Mouse (Mus musculus) forebrain, embryonic 16.5 days (tissue): Measurements from ENCODE around the gene Ap1g2. TPM values are rescaled to one million over a fixed set of nuclear protein-coding genes. Genes with fewer than 3 reads are reported as not detected.

ENCODE experiments used
- ATAC-seq: fragments of 200-750 bp; cut with Nextera tagmentation; 2 replicates; pipeline ENCODE4 v1.8.0; 2017; ENCODE audit warnings: mild to moderate bottlenecking, moderate library complexity
- H3K27ac ChIP-seq: fragments of 300-500 bp; sonication (generic); 2 replicates; pipeline ENCODE4 v1.5.1; 2014; ENCODE audit warnings: low read length, control low read depth
- H3K27me3 ChIP-seq: fragments of 300-500 bp; sonication (generic); replicated peaks from 2 replicates; pipeline ENCODE4 v1.6.1; 2014; ENCODE audit warnings: low read length; ENCODE audit not compliant: control insufficient read depth, insufficient read depth
- H3K36me3 ChIP-seq: fragments of 300-500 bp; sonication (generic); 2 replicates; pipeline ENCODE4 v1.6.1; 2014; ENCODE audit not compliant: control insufficient read depth, insufficient read depth
- H3K4me1 ChIP-seq: fragments of 300-500 bp; sonication (generic); replicated peaks from 2 replicates; pipeline ENCODE4 v1.6.1; 2014; ENCODE audit warnings: low read length; ENCODE audit not compliant: control insufficient read depth, insufficient read depth
- H3K4me2 ChIP-seq: fragments of 300-500 bp; sonication (generic); 2 replicates; pipeline ENCODE4 v1.6.1; 2014; ENCODE audit warnings: mild to moderate bottlenecking, low read length, control low read depth
- H3K4me3 ChIP-seq: fragments of 300-500 bp; sonication (generic); replicated peaks from 2 replicates; pipeline ENCODE4 v1.5.1; 2014; ENCODE audit warnings: mild to moderate bottlenecking, low read length, control low read depth
- H3K9ac ChIP-seq: fragments of 300-500 bp; sonication (generic); replicated peaks from 2 replicates; pipeline ENCODE4 v1.6.1; 2014; ENCODE audit warnings: low read depth, low read length, control low read depth
- H3K9me3 ChIP-seq: fragments of 300-500 bp; sonication (generic); 2 replicates; pipeline ENCODE4 v1.6.1; 2016; ENCODE audit warnings: low read length; ENCODE audit not compliant: control insufficient read depth
- WGBS: fragments of 180-500 bp; shearing (Covaris S2); extraction: QIAGEN DNeasy Blood & Tissue Kit; methylation state at CpG from one replicate; pipeline ENCODE4 v1.1.7; 2014; 5-methylcytosine and 5-hydroxymethylcytosine counted together
- polyA plus RNA-seq: library from polyadenylated mRNA; unstranded; fragments of >200 nt; fragmentation: Nextera tagmentation; extraction: Ambion mirVana; gene quantifications from 2 replicates; pipeline ENCODE4 v1.2.1, GENCODE M21; 2015

Ap1g2 gene
- polyA plus RNA-seq, 1 experiment from 2014 or later = 16.5 TPM

DNA sequence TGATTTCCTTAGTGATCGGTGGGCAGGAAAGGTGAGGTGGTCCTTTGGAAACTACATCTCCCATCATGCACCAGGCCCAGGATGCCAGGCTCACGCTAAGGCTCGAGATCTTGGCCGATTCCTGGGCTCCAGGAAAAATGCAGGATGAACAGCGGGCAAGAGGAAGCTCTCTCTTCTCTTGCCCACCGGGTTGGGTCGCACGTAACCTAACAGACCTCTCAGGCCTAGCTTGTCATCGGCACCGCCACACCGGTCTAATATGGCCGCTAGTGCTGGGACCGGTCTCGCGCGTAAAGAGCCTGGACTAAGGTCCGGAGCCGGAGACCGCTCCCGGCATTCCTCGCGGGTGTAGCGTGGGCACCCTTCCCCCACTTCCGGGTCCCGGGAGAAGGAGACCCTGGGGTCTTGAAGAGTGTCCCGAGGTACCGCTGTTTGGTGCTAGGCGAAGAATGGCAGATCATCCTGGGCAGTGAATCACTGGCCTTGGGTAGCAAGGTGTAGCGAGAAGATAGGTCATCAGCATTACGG lies 11.6 kb downstream of the Ap1g2 start, which contains the start of gene Thtpa:
Gene Thtpa, plus strand, starts transcription at position 81 of the 528 bp plus-strand sequence.
- Histone ChIP-seq H3K36me3 (no peaks in the 10 kb centered on the region), H3K9ac (peak within 1 kb of the TSS; percentile 88), H3K4me2 (peak within 1 kb of the TSS; percentile 80), H3K4me1 (peaks cover 43% of the 10 kb centered on the region), H3K9me3 (no peaks in the 10 kb centered on the region), H3K27ac (peak within 1 kb of the TSS; percentile 88), H3K4me3 (peak within 1 kb of the TSS; percentile 72), H3K27me3 (no peaks in the 10 kb centered on the region)
- ATAC-seq = peak; percentile 47
- WGBS = under 1% methylated on average over 30 of the region's 30 CpGs

DNA sequence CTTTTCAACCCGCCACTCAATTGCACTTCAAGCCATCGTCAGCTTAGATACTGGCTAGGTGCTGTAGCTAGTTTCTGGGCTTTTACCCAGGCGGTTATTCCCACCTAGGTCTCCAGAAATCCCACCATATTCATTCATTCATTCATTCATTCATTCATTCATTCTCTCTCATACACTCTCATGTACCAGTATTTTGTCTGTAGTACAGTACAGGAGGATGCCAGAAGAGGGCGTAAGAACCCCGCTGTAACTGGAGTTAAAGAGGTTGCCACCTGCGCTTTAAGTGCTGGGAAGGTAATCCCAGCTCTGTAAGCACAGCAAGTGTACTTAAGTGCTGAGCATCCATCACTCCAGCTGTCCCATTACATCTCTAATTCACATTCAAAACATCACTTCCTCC lies 12.5 kb downstream of the Ap1g2 start:
- Histone ChIP-seq H3K27ac (no peak overlapping the region), H3K27me3 (no peaks in the 10 kb centered on the region), H3K4me2 (no peak overlapping the region), H3K4me3 (no peak overlapping the region), H3K9ac (no peak overlapping the region), H3K4me1 (peaks cover 51% of the 10 kb centered on the region), H3K9me3 (no peaks in the 10 kb centered on the region), H3K36me3 (no peaks in the 10 kb centered on the region)
- ATAC-seq = no peak
- WGBS = 51% methylated on average over 6 of the region's 6 CpGs

DNA sequence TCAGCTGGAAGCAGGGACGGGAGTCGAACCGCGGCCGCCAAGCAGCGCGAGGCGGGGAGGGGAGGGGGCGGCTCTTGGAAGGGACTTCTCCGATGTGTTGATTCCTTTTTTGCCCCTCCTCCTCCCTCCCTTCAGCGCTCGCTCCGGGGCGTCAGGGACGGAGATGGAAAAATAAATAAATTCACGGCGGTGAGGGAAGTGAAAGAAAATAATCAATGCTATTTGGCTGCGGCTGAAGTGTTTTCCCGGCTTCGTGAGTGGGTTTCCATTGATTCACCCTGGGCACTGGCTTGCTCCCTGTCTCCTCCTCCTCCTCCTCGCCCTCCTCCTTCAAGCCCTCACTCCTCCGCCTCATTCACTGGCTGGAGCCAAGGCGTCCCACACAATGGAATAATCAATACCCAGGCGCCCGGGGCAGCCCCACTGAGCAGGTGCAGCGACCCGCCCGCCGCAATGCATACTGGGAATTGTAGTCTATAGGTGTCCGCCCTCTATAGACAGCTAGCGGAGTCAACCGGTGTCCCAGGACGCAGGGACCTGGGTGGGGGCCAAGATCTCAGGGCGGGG lies 14.3 kb downstream of the Ap1g2 start, which contains the start of gene Zfhx2:
Gene Zfhx2, minus strand, starts transcription at position 314 of the 567 bp plus-strand sequence.
- under 1% methylated on average over 34 of the region's 34 CpGs for WGBS
- Histone ChIP-seq H3K4me3 (peak within 1 kb of the TSS; percentile 75), H3K27ac (peak within 1 kb of the TSS; percentile 95), H3K4me1 (peaks cover 64% of the 10 kb centered on the region), H3K27me3 (no peaks in the 10 kb centered on the region), H3K9me3 (no peaks in the 10 kb centered on the region), H3K4me2 (peak within 1 kb of the TSS; percentile 89), H3K36me3 (no peaks in the 10 kb centered on the region), H3K9ac (peak within 1 kb of the TSS; percentile 98)
- ATAC-seq = peak; percentile 91

DNA sequence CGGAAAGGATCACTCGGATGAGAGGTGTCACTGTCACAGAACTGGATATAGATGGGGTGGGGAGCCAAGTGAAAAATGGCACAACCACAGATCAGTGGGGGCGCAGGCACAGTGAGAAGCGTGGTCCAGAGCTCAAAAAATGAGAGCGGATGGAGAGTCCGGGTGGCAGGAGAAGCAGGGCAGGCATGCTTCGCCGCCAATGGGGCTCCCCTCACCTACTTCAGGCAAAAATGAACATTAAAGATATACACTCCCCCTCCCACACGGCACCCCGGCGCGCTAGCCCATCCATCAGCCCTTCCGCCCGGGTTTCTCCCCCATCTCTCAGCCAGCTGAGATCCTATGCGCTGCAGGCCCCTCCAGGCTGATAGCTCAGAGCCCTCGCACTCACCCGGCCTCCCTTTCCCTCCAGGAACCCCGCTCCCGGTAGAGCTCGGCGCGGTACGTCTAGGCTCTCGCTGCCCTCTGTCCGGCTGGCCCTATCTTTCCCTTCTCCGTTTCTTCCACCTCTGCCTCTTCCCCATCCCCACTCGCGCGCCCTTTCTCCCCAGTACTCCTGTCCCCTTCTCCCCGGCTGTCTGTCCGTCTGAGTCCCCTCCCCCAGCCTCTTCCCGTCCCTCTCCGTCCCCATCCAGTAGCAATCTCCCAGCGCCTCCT lies 15.1 kb downstream of the Ap1g2 start:
- peak overlapping the region; percentile 95 for H3K27ac ChIP-seq
- under 1% methylated on average over 34 of the region's 34 CpGs for WGBS
- H3K4me3 ChIP-seq = peak overlapping the region; percentile 75
- no peaks in the 10 kb centered on the region for H3K36me3 ChIP-seq
- peak overlapping the region; percentile 89 for H3K4me2 ChIP-seq
- H3K9ac ChIP-seq = peak overlapping the region; percentile 98
- H3K27me3 ChIP-seq = no peaks in the 10 kb centered on the region
- ATAC-seq = peak; percentile 14
- no peaks in the 10 kb centered on the region for H3K9me3 ChIP-seq
- H3K4me1 ChIP-seq = peaks cover 58% of the 10 kb centered on the region

DNA sequence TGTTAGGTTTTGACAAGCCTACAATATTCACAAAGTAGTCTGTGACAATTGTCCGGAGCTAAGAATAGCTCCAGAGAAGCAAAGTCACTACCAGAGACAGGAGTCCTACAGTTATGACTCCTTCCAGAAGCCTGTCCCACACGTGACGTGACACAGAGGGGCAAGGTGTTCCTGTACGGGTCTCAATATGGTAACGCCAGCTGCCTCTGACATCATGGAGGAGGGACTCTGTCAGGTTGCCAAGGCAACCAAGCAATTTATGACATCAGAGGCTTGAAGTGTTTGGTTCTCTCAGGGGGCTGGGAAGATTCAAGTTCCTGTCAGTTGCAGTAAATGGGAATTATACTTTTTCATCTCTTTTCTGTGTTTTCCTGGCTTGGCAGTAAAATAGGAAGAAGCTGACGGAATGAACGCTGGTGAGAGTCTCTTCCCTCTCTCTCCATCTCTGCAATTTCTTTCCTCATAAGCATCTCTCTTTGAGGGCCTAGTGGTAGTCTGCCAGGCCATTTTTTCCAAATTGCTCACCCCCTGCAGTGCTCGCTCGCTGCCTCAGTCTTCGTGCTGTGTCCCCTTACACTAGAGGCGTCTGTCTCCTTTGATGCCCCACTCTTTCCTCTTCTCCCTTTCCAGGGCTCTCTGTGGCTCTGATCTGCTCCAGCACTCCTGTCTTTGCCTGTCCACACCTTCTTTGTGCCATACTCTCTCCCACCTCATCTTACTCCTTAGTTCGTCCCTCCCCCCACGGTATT lies 17.0 kb downstream of the Ap1g2 start:
- Histone ChIP-seq H3K4me2 (peak overlapping the region; percentile 89), H3K4me1 (peaks cover 57% of the 10 kb centered on the region), H3K36me3 (no peaks in the 10 kb centered on the region), H3K9ac (peak overlapping the region; percentile 98; the same call in 1 of the 2 replicates), H3K27ac (peak overlapping the region; percentile 39), H3K4me3 (peak overlapping the region; percentile 75), H3K9me3 (no peaks in the 10 kb centered on the region), H3K27me3 (no peaks in the 10 kb centered on the region)
- WGBS = 49% methylated on average over 13 of the region's 13 CpGs
- no peak for ATAC-seq

DNA sequence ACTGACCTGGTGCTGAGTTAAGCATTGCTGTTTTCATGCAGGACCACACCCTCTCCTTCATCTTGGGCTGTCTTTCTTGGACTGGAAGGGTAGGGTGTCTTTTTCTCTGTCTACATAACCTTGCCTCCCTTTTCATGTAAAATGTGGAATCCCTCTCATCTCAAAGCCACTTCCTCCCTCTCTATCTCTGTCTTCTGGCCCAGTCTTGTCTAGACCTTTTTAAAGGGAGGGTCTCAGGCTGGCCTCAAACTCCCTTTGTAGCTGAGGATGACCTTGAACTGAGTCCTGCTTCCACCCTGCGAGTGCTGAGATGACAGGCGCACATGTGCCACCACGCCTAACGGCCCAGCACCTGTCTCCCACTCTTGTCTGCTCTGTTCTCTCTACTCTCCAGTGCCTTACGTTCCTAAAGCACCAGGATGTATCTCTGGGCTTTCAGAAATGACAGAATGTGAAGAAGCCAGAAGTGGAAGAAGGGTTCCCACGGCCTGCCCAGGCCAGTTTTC lies 20.3 kb downstream of the Ap1g2 start:
- no peak overlapping the region for H3K9ac ChIP-seq
- no peak overlapping the region; the same call in 1 of the 2 replicates for H3K27ac ChIP-seq
- no peaks in the 10 kb centered on the region for H3K36me3 ChIP-seq

DNA sequence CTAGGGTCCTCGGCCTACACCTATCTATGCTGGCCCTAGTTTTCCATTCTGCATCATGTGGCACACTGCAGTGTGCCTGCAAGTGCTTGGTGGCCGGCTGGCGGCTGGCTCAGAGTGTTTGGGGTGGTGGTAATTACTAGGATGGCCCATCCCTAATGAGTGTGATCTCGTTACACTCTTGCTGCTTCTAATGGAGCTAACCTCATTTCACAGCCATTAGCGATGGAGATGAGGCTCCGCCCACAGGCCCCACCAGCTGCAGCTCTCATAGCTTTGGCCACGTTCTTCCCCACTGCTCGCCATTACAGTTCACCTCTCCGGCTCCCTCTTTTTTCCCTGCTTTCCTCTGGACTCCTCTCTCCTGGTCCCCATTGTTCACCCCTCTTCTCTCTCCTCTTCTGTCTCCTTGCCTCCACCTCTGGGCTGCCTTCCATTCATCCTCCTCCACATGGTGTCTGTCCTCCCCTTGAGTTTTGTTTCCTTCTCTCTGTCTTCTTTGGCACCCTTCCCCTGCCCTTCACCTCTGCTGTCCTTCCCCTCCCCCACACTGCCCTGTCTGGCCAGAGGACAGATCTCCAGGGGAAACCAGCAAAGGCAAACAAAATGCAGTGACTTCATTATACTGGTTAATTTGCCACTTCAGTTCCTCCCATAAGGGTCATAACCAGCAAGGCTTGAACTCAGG lies 20.9 kb downstream of the Ap1g2 start:
- 23% methylated on average over 9 of the region's 9 CpGs for WGBS
- no peaks in the 10 kb centered on the region for H3K9me3 ChIP-seq
- H3K27me3 ChIP-seq = no peaks in the 10 kb centered on the region
- no peak overlapping the region for H3K4me3 ChIP-seq
- no peaks in the 10 kb centered on the region for H3K36me3 ChIP-seq
- peaks cover 49% of the 10 kb centered on the region for H3K4me1 ChIP-seq
- H3K9ac ChIP-seq = peak overlapping the region; percentile 10; the same call in 1 of the 2 replicates
- peak; percentile 37 for ATAC-seq
- H3K4me2 ChIP-seq = no peak overlapping the region
- H3K27ac ChIP-seq = peak overlapping the region; percentile 62

More for the DNA sequence above, 20.3 kb downstream of the Ap1g2 start:
- no peak overlapping the region for H3K4me2 ChIP-seq
- no peak overlapping the region for H3K4me3 ChIP-seq
- 87% methylated on average over 6 of the region's 6 CpGs for WGBS
- no peaks in the 10 kb centered on the region for H3K27me3 ChIP-seq
- ATAC-seq = no peak
- peaks cover 55% of the 10 kb centered on the region for H3K4me1 ChIP-seq
- H3K9me3 ChIP-seq = no peaks in the 10 kb centered on the region

DNA sequence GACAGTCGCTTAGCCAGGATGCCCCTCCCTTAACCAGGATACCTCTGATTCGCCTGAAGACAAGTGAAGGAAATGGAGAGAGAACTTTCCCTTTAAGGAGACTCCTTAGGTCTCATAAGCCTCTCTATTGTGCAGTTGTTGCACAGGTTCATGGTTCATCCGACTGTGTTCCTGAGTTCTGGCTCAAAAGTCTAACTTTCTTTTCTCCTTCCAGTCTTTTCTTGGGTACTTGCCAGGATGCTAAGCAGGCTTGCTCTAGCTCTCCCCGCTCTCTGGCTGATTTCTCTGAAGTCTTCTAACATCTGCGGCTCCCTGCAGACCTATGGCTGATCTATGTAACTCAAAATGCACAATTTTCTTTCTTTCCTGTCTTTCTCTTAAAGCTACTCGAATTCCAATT lies 22.9 kb downstream of the Ap1g2 start:
- 64% methylated on average over 6 of the region's 6 CpGs for WGBS
- H3K4me3 ChIP-seq = no peak overlapping the region
- no peak overlapping the region for H3K9ac ChIP-seq
- H3K9me3 ChIP-seq = no peaks in the 10 kb centered on the region
- H3K27ac ChIP-seq = 0 out of 2 replicates have a peak overlapping the region, but pooled peaks have one; percentile 4
- peaks cover 45% of the 10 kb centered on the region for H3K4me1 ChIP-seq
- ATAC-seq = no peak
- no peak overlapping the region for H3K4me2 ChIP-seq
- no peaks in the 10 kb centered on the region for H3K36me3 ChIP-seq
- no peaks in the 10 kb centered on the region for H3K27me3 ChIP-seq
